Mouse (Mus musculus): Measurements from ENCODE around the gene Usp38. TPM values are rescaled to one million over a fixed set of nuclear protein-coding genes. Genes with fewer than 3 reads are reported as not detected.

The Usp38 gene
- polyA plus RNA-seq, 1 experiment from 2014 or later: 20.0 TPM

DNA sequence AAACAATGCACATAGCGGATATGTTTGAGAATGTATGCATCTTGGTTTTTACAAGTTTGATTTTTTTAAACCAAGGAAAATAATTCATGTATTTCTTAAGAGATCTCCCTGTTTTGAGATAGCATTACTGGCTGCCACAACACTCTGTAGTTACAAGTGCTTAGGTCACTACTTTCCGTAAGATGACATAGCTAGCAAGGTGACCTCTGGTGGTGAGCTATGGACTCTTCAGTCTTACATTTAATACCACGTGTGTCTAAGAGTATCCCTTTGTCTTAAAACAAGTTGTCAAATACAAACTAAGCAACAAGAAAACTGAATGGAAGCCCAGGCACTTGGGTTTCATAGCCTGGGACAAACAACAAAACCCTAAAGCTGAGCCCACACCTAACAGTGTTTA, 22.8 kb downstream of the Usp38 start:
- Histone ChIP-seq H3K27ac (no peak overlapping the region), H3K4me1 (no peaks in the 10 kb centered on the region)
- 50% methylated on average over 3 of the region's 3 CpGs for WGBS

GRCm38 (mm10) chr8:80982829-80983228, 31.9 kb downstream of the Usp38 start:
- WGBS: 81% methylated on average over 4 of the region's 4 CpGs
- no peak overlapping the region for H3K4me3 ChIP-seq (replicated peaks)
- no peaks in the 10 kb centered on the region for H3K27me3 ChIP-seq
- H3K27ac ChIP-seq: no peak overlapping the region
- ATAC-seq (replicated peaks; ENCODE audit: low FRiP score): no peak
- no peak overlapping the region for H3K4me2 ChIP-seq
- H3K4me1 ChIP-seq: 0 out of 2 replicates have a peak, but pooled peaks cover 4% of the 10 kb centered on the region
- H3K9ac ChIP-seq: no peak overlapping the region
- no peaks in the 10 kb centered on the region for H3K9me3 ChIP-seq (replicated peaks)
- peaks cover 79% of the 10 kb centered on the region for H3K36me3 ChIP-seq

More for the DNA sequence above, 22.8 kb downstream of the Usp38 start:
- no peaks in the 10 kb centered on the region for H3K9me3 ChIP-seq (replicated peaks)
- H3K4me2 ChIP-seq: no peak overlapping the region
- peaks cover 85% of the 10 kb centered on the region for H3K36me3 ChIP-seq
- H3K9ac ChIP-seq: no peak overlapping the region
- no peak overlapping the region for H3K4me3 ChIP-seq (replicated peaks)
- ATAC-seq (replicated peaks; ENCODE audit: low FRiP score): peak; percentile 82
- no peaks in the 10 kb centered on the region for H3K27me3 ChIP-seq

DNA sequence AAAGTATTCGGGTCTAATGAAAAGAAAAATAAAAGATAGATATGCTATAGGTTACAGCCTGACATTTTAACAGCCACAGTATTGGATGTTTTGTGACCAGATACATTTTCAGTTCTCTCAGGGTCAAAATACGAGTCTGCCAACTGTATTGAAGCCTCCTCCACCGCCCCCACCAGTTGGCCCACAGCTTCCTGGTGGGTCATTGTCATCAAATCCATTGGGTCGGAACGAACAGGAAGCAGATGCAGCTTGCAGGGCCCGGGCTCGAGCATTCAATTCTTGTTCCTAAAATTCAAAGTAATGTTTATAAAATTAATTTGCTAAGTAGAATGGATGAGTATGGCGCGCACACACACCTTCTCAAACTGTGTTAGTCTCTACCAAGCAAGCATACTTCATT, 33.0 kb downstream of the Usp38 start:
- no peaks in the 10 kb centered on the region for H3K9me3 ChIP-seq (replicated peaks)
- H3K36me3 ChIP-seq: peaks cover 68% of the 10 kb centered on the region
- H3K27ac ChIP-seq: no peak overlapping the region
- WGBS: 54% methylated on average over 9 of the region's 9 CpGs
- H3K27me3 ChIP-seq: no peaks in the 10 kb centered on the region
- no peak overlapping the region for H3K9ac ChIP-seq
- H3K4me2 ChIP-seq: no peak overlapping the region
- H3K4me3 ChIP-seq (replicated peaks): no peak overlapping the region
- ATAC-seq (replicated peaks; ENCODE audit: low FRiP score): no peak
- 0 out of 2 replicates have a peak, but pooled peaks cover 4% of the 10 kb centered on the region for H3K4me1 ChIP-seq

DNA sequence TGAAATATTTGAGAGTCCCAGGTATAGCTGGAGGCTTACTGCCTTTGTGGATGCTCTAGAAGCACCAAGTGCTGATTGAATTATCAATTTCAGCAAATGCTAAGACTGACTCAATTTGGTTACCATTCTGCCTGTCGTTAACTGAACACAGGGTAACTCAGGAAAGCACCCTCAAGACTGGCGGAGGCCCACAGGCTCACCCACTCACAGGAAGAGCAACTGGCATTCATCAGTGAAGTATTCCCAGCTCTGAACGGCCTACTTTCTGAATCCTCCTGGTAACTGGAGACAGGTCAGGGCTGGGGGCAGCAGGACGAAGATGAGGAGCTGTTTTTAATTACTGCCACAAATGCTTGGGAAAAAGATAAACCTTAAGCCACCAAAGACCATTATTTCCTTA, 34.7 kb downstream of the Usp38 start:
- Histone ChIP-seq H3K4me1 (0 out of 2 replicates have a peak, but pooled peaks cover 4% of the 10 kb centered on the region), H3K9ac (no peak overlapping the region), H3K27ac (no peak overlapping the region), H3K9me3 (replicated peaks) (no peaks in the 10 kb centered on the region), H3K36me3 (peaks cover 53% of the 10 kb centered on the region), H3K4me2 (no peak overlapping the region), H3K4me3 (replicated peaks) (no peak overlapping the region), H3K27me3 (no peaks in the 10 kb centered on the region)
- ATAC-seq (replicated peaks; ENCODE audit: low FRiP score): no peak
- 59% methylated on average over 4 of the region's 4 CpGs for WGBS

DNA sequence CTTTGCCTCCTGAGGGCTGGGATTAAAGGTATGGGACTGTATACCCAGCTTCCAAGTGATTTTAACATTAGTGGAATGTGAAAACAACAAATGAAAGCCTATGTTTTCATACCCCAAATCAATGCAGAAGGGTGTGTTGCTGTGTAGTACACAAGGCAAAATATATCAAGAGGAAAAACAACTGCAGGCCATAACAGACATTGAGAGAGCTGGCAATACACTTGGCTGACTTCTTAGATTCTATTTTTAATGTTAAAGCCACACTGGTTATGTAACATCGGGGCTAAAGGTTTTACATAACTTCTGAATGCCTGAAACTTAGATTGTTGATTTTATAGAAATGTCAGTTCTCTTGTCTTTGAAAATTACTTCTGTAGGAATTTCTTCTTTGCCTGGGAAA, 37.5 kb downstream of the Usp38 start:
- no peak for ATAC-seq (replicated peaks; ENCODE audit: low FRiP score)
- H3K4me3 ChIP-seq (replicated peaks): no peak overlapping the region
- H3K27ac ChIP-seq: no peak overlapping the region
- H3K36me3 ChIP-seq: peaks cover 27% of the 10 kb centered on the region
- H3K27me3 ChIP-seq: no peaks in the 10 kb centered on the region
- H3K4me2 ChIP-seq: no peak overlapping the region
- H3K9ac ChIP-seq: no peak overlapping the region
- no peaks in the 10 kb centered on the region for H3K9me3 ChIP-seq (replicated peaks)
- 0 out of 2 replicates have a peak, but pooled peaks cover 4% of the 10 kb centered on the region for H3K4me1 ChIP-seq
- 70% methylated on average over 1 of the region's 1 CpGs for WGBS

GRCm38 (mm10) chr8:80971150-80971549, 43.6 kb downstream of the Usp38 start:
- Histone ChIP-seq H3K36me3 (no peaks in the 10 kb centered on the region), H3K27me3 (no peaks in the 10 kb centered on the region), H3K4me1 (0 out of 2 replicates have a peak, but pooled peaks cover 2% of the 10 kb centered on the region), H3K4me2 (no peak overlapping the region), H3K9me3 (replicated peaks) (no peaks in the 10 kb centered on the region), H3K9ac (no peak overlapping the region), H3K27ac (no peak overlapping the region), H3K4me3 (replicated peaks) (no peak overlapping the region)
- 71% methylated on average over 9 of the region's 9 CpGs for WGBS
- ATAC-seq (replicated peaks; ENCODE audit: low FRiP score): no peak; the same call in 1 of the 2 replicates

- 0 out of 2 replicates have a peak, but pooled peaks cover 2% of the 10 kb centered on the region for H3K4me1 ChIP-seq
- no peak overlapping the region for H3K4me3 ChIP-seq (replicated peaks)
- H3K36me3 ChIP-seq: no peaks in the 10 kb centered on the region
- H3K27ac ChIP-seq: no peak overlapping the region
- 47% methylated on average over 11 of the region's 11 CpGs for WGBS
- no peaks in the 10 kb centered on the region for H3K27me3 ChIP-seq
- H3K9me3 ChIP-seq (replicated peaks): no peaks in the 10 kb centered on the region
- ATAC-seq (replicated peaks; ENCODE audit: low FRiP score): peak; percentile 69
- H3K4me2 ChIP-seq: no peak overlapping the region
- H3K9ac ChIP-seq: no peak overlapping the region
Observed at GRCm38 (mm10) chr8:80970000-80970685, 44.6 kb downstream of the Usp38 start.

- Histone ChIP-seq H3K4me1 (0 out of 2 replicates have a peak, but pooled peaks cover 2% of the 10 kb centered on the region), H3K9ac (no peak overlapping the region), H3K4me3 (replicated peaks) (no peak overlapping the region), H3K4me2 (no peak overlapping the region), H3K27me3 (no peaks in the 10 kb centered on the region), H3K9me3 (replicated peaks) (no peaks in the 10 kb centered on the region), H3K27ac (no peak overlapping the region), H3K36me3 (no peaks in the 10 kb centered on the region)
- no peak for ATAC-seq (replicated peaks; ENCODE audit: low FRiP score)
- WGBS: 78% methylated on average over 5 of the region's 5 CpGs
Observed at GRCm38 (mm10) chr8:80969423-80969822, 45.3 kb downstream of the Usp38 start.

DNA sequence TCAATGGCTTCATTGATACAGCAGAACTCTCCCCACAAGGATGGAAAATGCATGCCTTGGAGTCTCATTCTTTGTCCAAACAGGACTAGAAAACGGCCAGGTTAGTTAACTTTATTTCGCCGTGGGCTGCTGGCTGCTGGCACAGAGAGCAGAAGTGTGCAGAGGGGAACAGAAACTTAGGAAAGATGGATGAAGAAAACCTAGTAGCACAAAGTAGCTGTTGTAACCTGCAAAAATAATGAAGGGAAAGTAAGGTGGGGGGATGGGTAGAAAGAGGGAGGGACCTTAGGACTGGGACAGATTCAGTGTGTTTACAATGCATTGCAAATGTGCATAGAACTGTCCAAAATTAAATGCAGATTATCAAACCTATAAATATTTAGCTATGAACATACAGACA, 51.6 kb downstream of the Usp38 start:
- no peak overlapping the region for H3K9ac ChIP-seq
- no peaks in the 10 kb centered on the region for H3K9me3 ChIP-seq (replicated peaks)
- whole genome bisulfite sequencing: 93% methylated on average over 3 of the region's 3 CpGs
- no peak for ATAC-seq (replicated peaks; ENCODE audit: low FRiP score)
- no peaks in the 10 kb centered on the region for H3K27me3 ChIP-seq
- no peaks in the 10 kb centered on the region for H3K36me3 ChIP-seq
- H3K4me1 ChIP-seq: peaks cover 17% of the 10 kb centered on the region; the same call in 1 of the 2 replicates
- no peak overlapping the region for H3K27ac ChIP-seq
- no peak overlapping the region for H3K4me3 ChIP-seq (replicated peaks)
- no peak overlapping the region for H3K4me2 ChIP-seq

DNA sequence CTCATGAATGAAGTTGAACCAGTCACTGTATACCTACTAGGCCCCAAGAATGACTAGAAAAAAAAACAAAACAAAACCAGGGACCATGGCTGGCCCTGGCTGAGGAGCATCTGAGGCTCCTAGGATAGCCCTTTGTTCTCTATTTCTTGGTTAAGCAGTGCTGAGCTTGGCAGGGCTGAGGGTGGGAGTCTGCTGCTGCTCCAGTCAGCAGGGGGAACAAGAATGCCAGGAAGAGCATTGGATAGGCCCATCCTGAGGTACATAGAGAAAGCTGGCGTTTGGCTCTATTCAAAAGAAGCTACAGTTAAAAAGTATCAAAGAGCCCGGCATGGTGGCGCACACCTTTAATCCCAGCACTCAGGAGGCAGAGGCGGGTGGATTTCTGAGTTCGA, 52.1 kb downstream of the Usp38 start:
- ATAC-seq (replicated peaks; ENCODE audit: low FRiP score): no peak

GRCm38 (mm10) chr8:80961937-80962591, 52.7 kb downstream of the Usp38 start:
- Histone ChIP-seq H3K9ac (no peak overlapping the region), H3K9me3 (replicated peaks) (no peaks in the 10 kb centered on the region), H3K27ac (no peak overlapping the region), H3K4me2 (no peak overlapping the region), H3K4me1 (peaks cover 16% of the 10 kb centered on the region; the same call in 1 of the 2 replicates), H3K4me3 (replicated peaks) (no peak overlapping the region), H3K36me3 (no peaks in the 10 kb centered on the region), H3K27me3 (no peaks in the 10 kb centered on the region)
- WGBS: 66% methylated on average over 7 of the region's 7 CpGs
- no peak for ATAC-seq (replicated peaks; ENCODE audit: low FRiP score)

More for the DNA sequence above, 52.1 kb downstream of the Usp38 start:
- 90% methylated on average over 5 of the region's 5 CpGs for whole genome bisulfite sequencing
- H3K9me3 ChIP-seq (replicated peaks): no peaks in the 10 kb centered on the region
- H3K9ac ChIP-seq: no peak overlapping the region
- H3K27me3 ChIP-seq: no peaks in the 10 kb centered on the region
- H3K27ac ChIP-seq: no peak overlapping the region
- H3K4me2 ChIP-seq: no peak overlapping the region
- peaks cover 16% of the 10 kb centered on the region; the same call in 1 of the 2 replicates for H3K4me1 ChIP-seq
- H3K36me3 ChIP-seq: no peaks in the 10 kb centered on the region
- no peak overlapping the region for H3K4me3 ChIP-seq (replicated peaks)

GRCm38 (mm10) chr8:80961070-80961609, 53.6 kb downstream of the Usp38 start:
- Histone ChIP-seq H3K4me3 (replicated peaks) (no peak overlapping the region), H3K27me3 (no peaks in the 10 kb centered on the region), H3K27ac (no peak overlapping the region), H3K4me2 (no peak overlapping the region), H3K9ac (no peak overlapping the region), H3K9me3 (replicated peaks) (no peaks in the 10 kb centered on the region), H3K36me3 (no peaks in the 10 kb centered on the region), H3K4me1 (peaks cover 16% of the 10 kb centered on the region; the same call in 1 of the 2 replicates)
- no peak for ATAC-seq (replicated peaks; ENCODE audit: low FRiP score)
- WGBS: 64% methylated on average over 4 of the region's 4 CpGs

Measured in kidney, embryonic 15.5 days (tissue).